Mouse (Mus musculus): ENCODE data around the gene Apoe.
"Not testable (repeated sequence)": the region's sequence is repeated elsewhere in the genome, so short reads cannot be mapped to it uniquely, and the experiment has no call there.

Gene Apoe

GRCm38 (mm10) chr7:19691873-19692865, 6.8 kb downstream of the Apoe start, which contains the start of gene Apoc1:
Apoc1 (minus strand) TSS chr7:19692660.
- no peak for DNase-seq (ENCODE audit: low read depth in 1 of 2, low spot score in 2 of 2)

GRCm38 (mm10) chr7:19691434-19691833, 7.6 kb downstream of the Apoe start:
- no peak for DNase-seq (ENCODE audit: low read depth in 1 of 2, low spot score in 2 of 2)

- DNase-seq (ENCODE audit: low read depth in 1 of 2, low spot score in 2 of 2), result no peak
These were observed 8.1 kb downstream of the Apoe start for GRCm38 (mm10) chr7:19690845-19691244.

- no peak for DNase-seq (ENCODE audit: low read depth in 1 of 2, low spot score in 2 of 2)
These were observed 10.4 kb downstream of the Apoe start for GRCm38 (mm10) chr7:19688611-19689010.

GRCm38 (mm10) chr7:19688101-19688500, 10.9 kb downstream of the Apoe start:
- DNase-seq (ENCODE audit: low read depth in 1 of 2, low spot score in 2 of 2), result no peak

GRCm38 (mm10) chr7:19686927-19687583, 11.9 kb downstream of the Apoe start:
- DNase-seq (ENCODE audit: low read depth in 1 of 2, low spot score in 2 of 2), result not testable (repeated sequence)

- DNase-seq (ENCODE audit: low read depth in 1 of 2, low spot score in 2 of 2), result no peak
These were observed 12.5 kb downstream of the Apoe start for GRCm38 (mm10) chr7:19686521-19686920.

- no peak for DNase-seq (ENCODE audit: low read depth in 1 of 2, low spot score in 2 of 2)
These were observed 13.6 kb downstream of the Apoe start for GRCm38 (mm10) chr7:19685374-19685773.

- peak in 1 of 2 experiments; percentile 23 for DNase-seq (ENCODE audit: low read depth in 1 of 2, low spot score in 2 of 2)
These were observed 15.2 kb downstream of the Apoe start for GRCm38 (mm10) chr7:19683771-19684201.

GRCm38 (mm10) chr7:19682979-19683378, 16.0 kb downstream of the Apoe start:
- no peak for DNase-seq (ENCODE audit: low read depth in 1 of 2, low spot score in 2 of 2)

GRCm38 (mm10) chr7:19681202-19681694, 17.7 kb downstream of the Apoe start, which contains the start of the genes Gm44805 and Apoc4:
Gm44805 (minus strand) TSS chr7:19681423.
Apoc4 (minus strand) TSS chr7:19681479.
- DNase-seq (ENCODE audit: low read depth in 1 of 2, low spot score in 2 of 2), result no peak

GRCm38 (mm10) chr7:19680702-19681101, 18.3 kb downstream of the Apoe start:
- DNase-seq (ENCODE audit: low read depth in 1 of 2, low spot score in 2 of 2), result no peak

- DNase-seq (ENCODE audit: low read depth in 1 of 2, low spot score in 2 of 2), result no peak
These were observed 20.1 kb downstream of the Apoe start for GRCm38 (mm10) chr7:19678901-19679300.

GRCm38 (mm10) chr7:19677872-19678271, 21.1 kb downstream of the Apoe start, which contains the start of gene Apoc2:
Apoc2 (minus strand) TSS chr7:19677941.
- no peak for DNase-seq (ENCODE audit: low read depth in 1 of 2, low spot score in 2 of 2)

GRCm38 (mm10) chr7:19676662-19677061, 22.3 kb downstream of the Apoe start:
- no peak for DNase-seq (ENCODE audit: low read depth in 1 of 2, low spot score in 2 of 2)

- DNase-seq (ENCODE audit: low read depth in 1 of 2, low spot score in 2 of 2), result peak in 1 of 2 experiments; percentile 32
These were observed 23.2 kb downstream of the Apoe start for GRCm38 (mm10) chr7:19675824-19676223.

- DNase-seq (ENCODE audit: low read depth in 1 of 2, low spot score in 2 of 2), result no peak
These were observed 25.8 kb downstream of the Apoe start for GRCm38 (mm10) chr7:19673083-19673699.

GRCm38 (mm10) chr7:19671511-19671910, 27.5 kb downstream of the Apoe start:
- DNase-seq (ENCODE audit: low read depth in 1 of 2, low spot score in 2 of 2), result no peak

GRCm38 (mm10) chr7:19668947-19669721, 29.9 kb downstream of the Apoe start:
- DNase-seq (ENCODE audit: low read depth in 1 of 2, low spot score in 2 of 2), result peak; percentile 78 to 84

GRCm38 (mm10) chr7:19667434-19667833, 31.6 kb downstream of the Apoe start:
- DNase-seq (ENCODE audit: low read depth in 1 of 2, low spot score in 2 of 2), result no peak
